Mouse (Mus musculus) heart, adult 2 months (tissue): ENCODE measurements around the gene Zic4.

Experiments used
- CTCF ChIP-seq: fragments of 200-600 bp; IDR thresholded peaks from 2 replicates; pipeline ENCODE4 v1.8.1; 2022; ENCODE audit warnings: antibody characterized with exemption, mild to moderate bottlenecking, moderate library complexity
- POLR2A ChIP-seq: fragments of 200-500 bp; IDR thresholded peaks from 2 replicates; pipeline ENCODE4 v1.6.1; 2011; ENCODE audit warnings: mild to moderate bottlenecking, low read depth, low read length, control low read depth; ENCODE audit not compliant: insufficient read depth

DNA sequence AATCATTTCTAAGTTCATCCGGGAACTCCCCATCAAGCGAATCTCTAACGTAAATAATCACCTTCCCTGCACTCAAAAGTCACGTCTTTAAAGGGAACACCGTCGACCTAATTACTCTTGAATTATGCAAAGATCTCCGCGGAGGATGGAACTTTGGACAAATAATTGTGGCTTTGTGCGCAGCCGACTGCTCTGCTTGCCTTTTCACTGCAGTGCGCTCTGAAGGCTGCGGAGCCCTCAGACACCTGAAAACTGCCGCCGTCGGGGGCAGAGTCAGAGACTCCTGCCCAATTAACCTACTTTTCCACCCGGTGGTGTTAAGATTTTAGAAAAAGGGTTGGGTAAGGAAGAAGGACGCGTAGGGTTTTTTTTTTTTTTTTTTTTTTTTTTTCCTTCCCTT, 58.2 kb downstream of the Zic4 start:
- TF ChIP-seq POLR2A (no peak), CTCF (no peak)
